Mouse (Mus musculus) thymus, postnatal 4 days (tissue): ENCODE data around the gene Vpreb1.
A peak's percentile ranks its signal among the peaks of the same experiment; 100 is the strongest.

ENCODE experiments used
- DNase-seq: peaks from one replicate; pipeline ENCODE4 v3.0.0; 2021

The Vpreb1 gene

DNA sequence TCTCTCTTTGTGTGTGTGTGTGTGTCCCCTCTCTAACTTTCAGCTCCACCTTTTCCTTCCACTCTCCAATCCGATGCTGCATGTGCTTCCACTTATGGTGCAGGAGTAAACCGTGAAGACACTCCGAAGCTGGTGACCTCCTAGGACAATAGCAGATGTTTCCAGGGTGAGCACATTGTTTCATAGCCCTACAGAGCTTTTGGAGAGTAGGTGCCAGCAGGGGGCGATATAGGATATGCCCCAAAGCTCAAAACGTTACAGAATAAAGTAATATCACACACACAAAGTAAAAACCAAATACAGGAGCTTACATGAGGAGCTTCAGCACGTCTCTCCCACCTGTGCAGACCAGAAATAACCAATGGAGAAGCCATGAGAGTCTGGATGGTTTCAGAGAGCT lies 15.8 kb downstream of the Vpreb1 start:
- DNase-seq = peak; percentile 88

DNA sequence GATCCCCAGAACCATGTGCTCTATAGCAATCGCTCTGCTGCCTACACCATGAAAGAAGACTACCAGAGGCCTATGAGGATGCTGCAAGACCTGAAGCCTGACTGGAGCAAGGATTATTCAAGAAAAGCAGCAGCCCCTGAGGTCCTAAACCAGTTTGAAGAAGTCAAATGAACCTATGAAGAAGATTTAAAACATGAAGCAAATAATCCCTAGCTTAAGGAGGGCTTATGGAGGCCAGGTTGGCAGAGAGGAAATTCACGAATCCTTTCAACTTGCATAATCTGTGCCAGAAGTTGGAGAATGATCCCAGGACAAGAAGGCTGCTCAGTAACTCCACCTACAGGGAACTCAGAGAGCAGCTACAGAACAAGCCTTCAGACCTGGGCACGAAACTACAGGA lies 18.2 kb downstream of the Vpreb1 start:
- DNase-seq = no peak

DNA sequence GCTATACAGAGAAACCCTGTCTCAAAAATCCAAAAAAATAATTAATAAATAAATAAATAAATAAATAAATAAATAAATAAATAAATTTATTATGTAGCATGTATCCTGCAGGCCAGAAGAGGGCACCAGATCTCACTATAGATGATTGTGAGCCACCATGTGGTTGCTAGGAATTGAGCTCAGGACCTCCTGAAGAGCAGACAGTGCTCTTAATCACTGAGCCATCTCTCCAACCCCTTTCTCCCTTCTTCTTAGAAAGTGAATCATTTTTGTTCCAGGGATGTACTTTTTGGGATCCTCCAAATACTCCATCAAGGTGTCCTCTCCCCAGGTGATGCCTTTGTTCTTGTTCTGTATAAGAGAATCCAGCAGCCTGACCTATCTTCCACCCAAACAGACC lies 21.4 kb downstream of the Vpreb1 start:
- DNase-seq = no peak

DNA sequence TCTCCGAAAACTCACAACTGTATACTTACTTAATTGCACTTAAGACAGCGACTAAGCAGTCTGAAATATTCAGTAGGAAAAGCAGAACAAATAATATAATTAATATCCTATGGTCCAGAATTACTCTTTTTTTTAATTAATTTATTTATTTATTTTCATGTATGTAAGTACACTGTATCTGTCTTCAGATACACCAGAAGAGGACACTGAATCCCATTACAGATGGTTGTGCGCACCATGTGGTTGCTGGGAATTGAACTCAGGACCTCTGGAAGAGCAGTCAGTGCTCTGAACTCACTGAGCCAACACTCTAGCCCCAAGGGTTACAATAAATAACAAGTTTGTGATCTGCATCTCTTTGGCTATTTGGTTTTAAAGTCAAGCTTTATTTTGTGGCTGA lies 41.0 kb downstream of the Vpreb1 start:
- DNase-seq = no peak

DNA sequence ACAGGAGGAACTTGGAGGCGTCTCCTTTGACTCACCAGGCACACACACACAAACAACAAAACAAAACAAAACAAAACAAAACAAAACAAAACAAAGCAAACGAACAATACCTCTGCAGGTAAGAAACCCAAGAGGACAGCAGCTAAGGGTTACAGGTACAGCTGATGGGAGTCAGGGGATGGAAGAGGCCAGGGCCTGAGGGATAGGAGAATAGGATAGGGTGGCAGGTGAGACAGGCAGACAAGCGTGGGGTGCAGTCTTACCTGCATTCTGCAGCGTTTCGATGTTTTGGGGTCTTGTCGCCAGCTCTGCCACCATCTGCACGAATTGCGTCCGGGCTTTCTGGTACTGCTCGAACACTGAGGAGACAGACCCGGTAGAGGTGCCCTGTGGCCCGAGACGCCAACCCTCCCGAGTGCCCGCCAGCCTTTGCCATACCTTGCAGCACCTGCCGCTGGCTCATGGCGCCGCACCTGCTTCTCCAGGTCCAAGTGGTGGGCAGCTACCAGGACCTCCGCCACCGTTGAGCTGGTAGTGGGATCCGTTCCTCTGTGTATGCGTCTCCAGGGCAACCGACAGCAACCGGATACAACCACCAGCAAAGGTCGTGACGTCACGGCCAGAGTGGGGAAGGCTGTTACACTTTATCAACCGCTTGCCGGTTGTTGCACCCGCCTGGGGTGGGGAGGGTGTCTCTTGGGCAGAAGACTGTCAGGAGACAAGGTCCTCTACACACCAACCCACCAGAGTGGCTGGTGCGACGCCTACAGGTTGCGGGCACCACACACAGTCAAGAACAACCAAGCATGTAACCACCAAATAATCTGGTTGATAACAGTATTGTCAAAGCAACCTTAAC lies 41.7 kb downstream of the Vpreb1 start, which contains the start of gene Spag6l:
Gene Spag6l, minus strand, starts transcription at position 700 of the 859 bp plus-strand sequence.
- DNase-seq = peak; percentile 88

DNA sequence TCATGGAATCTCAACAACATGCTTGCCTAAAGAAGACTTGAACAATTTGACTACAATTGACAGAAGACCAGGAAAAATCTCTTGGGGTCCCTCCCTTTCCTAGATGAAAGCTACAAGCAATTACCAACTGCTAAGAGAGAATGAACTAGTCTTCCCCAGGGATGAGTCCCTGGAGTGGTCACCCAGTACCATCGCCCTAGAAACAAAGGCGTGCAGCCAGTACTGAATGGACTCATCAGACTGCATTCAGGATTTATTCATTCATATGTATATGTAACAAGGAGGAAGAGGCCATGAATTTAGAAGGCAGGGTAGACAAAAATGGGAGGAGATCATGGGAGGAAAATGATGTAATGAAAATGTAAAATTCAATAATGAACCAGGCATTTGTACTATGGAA lies 44.4 kb downstream of the Vpreb1 start:
- no peak for DNase-seq

DNA sequence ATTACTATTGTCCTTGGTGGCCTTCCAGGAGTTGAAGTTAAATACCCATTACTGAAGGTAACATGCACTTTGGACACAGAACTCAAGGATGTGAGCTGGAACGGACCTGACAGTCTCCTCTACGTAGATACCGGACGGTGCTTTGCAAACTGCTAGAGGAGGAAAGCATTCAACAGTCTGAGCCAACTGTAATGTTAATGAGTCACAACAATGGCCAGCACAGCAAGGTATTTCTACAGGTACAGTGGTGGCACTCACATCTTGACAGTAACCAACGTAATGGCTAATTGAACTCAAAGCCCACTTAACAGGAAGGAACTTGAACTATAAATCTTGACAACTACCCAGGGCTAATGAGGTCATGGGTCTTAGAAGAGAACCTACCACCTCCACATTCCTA lies 45.2 kb downstream of the Vpreb1 start:
- no peak for DNase-seq
